Mouse (Mus musculus): Measurements from ENCODE around the gene Pth2r.

- TF ChIP-seq MYOG (IDR thresholded peaks at IDR 0.05; ENCODE audit: control insufficient read depth, extremely low read depth, insufficient read length): no peak
- TF ChIP-seq MAX (IDR thresholded peaks at IDR 0.05): no peak
- no peak for TF ChIP-seq CTCF (IDR thresholded peaks at IDR 0.05; ENCODE audit: control insufficient read depth, insufficient read depth, insufficient read length)
These were observed 139.1 kb downstream of the Pth2r start for GRCm38 (mm10) chr1:65420909-65421308.
